Mouse (Mus musculus) kidney, postnatal 4 days (tissue): Measurements from ENCODE around the gene Nup85.
A peak's percentile ranks its signal among the peaks of the same experiment; 100 is the strongest.

ENCODE experiments used
- DNase-seq, 2 experiments: peaks; one replicate each; pipeline ENCODE4 v3.0.0; 2021; ENCODE audit warnings: mixed read lengths in 2 of 2

The Nup85 gene

GRCm38 (mm10) chr11:115584376-115585073 is 20.3 kb downstream of the Nup85 start:
- no peak for DNase-seq

- DNase-seq = no peak
These were observed 21.4 kb downstream of the Nup85 start for GRCm38 (mm10) chr11:115585573-115586100.

GRCm38 (mm10) chr11:115586403-115586802 is 22.2 kb downstream of the Nup85 start:
- no peak for DNase-seq

GRCm38 (mm10) chr11:115587984-115588383 is 23.8 kb downstream of the Nup85 start:
- no peak for DNase-seq

- no peak for DNase-seq
These were observed 26.4 kb downstream of the Nup85 start for GRCm38 (mm10) chr11:115590526-115591075.

- DNase-seq = no peak
These were observed 31.0 kb downstream of the Nup85 start for GRCm38 (mm10) chr11:115595209-115595608.

- DNase-seq = no peak
These were observed 34.1 kb downstream of the Nup85 start for GRCm38 (mm10) chr11:115598309-115598708.

GRCm38 (mm10) chr11:115599722-115600121 is 35.5 kb downstream of the Nup85 start:
- no peak for DNase-seq

- DNase-seq = no peak
These were observed 36.5 kb downstream of the Nup85 start for GRCm38 (mm10) chr11:115600743-115601142.

- DNase-seq = no peak
These were observed 36.9 kb downstream of the Nup85 start for GRCm38 (mm10) chr11:115601174-115601573.

GRCm38 (mm10) chr11:115603128-115603475 is 38.9 kb downstream of the Nup85 start:
- DNase-seq = no peak

- DNase-seq = peak; percentile 93 to 96
These were observed 39.5 kb downstream of the Nup85 start, which contains the start of the genes Mrps7 and Gga3 for GRCm38 (mm10) chr11:115603476-115604303. Gene Mrps7, plus strand, starts transcription at chr11:115603925. Gene Gga3, minus strand, starts transcription at chr11:115604051.

GRCm38 (mm10) chr11:115604304-115604696 is 40.1 kb downstream of the Nup85 start:
- DNase-seq = no peak

GRCm38 (mm10) chr11:115606733-115607132 is 42.5 kb downstream of the Nup85 start:
- DNase-seq = no peak

GRCm38 (mm10) chr11:115608421-115609399 is 44.5 kb downstream of the Nup85 start:
- DNase-seq = no peak

GRCm38 (mm10) chr11:115609576-115609975 is 45.3 kb downstream of the Nup85 start:
- DNase-seq = no peak

GRCm38 (mm10) chr11:115611173-115611572 is 46.9 kb downstream of the Nup85 start:
- DNase-seq = no peak

- peak; percentile 87 to 91 for DNase-seq
These were observed 47.8 kb downstream of the Nup85 start for GRCm38 (mm10) chr11:115612059-115612409.

GRCm38 (mm10) chr11:115612410-115613137 is 48.3 kb downstream of the Nup85 start, which contains the start of gene Mif4gd:
Gene Mif4gd, minus strand, starts transcription at chr11:115612969.
- DNase-seq = peak; percentile 94 to 95

- peak; percentile 31 to 52 for DNase-seq
These were observed 49.1 kb downstream of the Nup85 start for GRCm38 (mm10) chr11:115613138-115613945.
